7 mouse cellular contexts compared by ENCODE assay signal in the genomic region with DNA sequence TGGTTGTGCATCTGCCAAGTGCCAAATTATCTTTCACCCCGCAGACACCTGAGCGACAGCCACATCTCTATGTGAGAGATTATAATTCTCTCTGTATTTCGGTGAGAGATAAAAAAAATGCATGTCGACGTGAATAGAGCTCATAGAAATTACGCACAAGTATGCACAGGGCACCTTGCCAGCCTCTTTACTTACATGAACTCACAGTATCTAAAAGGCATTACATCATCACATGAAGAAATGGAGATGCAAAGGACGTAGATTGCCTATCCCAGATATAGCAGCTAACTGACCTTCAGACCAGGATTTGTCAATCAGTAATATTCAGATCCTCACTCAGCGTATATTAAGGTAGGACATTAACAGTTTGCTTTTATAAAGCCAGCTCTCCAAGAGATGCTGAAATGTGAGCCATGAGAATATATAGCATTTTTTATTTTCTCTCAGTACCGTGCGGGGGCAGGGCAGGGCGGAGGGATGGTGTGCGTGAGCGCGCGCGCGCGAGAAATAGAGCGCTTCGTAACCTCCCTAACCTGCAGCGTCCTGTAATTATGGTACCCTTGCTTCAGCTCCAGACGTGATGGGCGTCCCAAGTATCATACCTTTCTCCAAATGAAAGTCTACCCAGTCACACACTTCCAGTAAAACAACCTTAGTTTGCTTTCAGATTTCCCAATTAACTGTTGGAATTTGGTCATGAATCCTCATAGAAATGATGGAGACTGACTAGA. TPM values are rescaled to one million over a fixed set of nuclear protein-coding genes. Genes with fewer than 3 reads are reported as not detected.
DNase-seq lines count a peak whose midpoint lies in the region; ATAC-seq and TF ChIP-seq lines count a peak whose summit lies in the region.

No protein-coding gene starts in this region.

- H3K36me3 ChIP-seq in neural tube, embryonic 11.5 days (ENCODE audit: control insufficient read depth, insufficient read depth, low read length): no peaks in the 10 kb centered on the region
- no peaks in the 10 kb centered on the region for H3K36me3 ChIP-seq in heart, postnatal 0 days (replicated peaks; ENCODE audit: control insufficient read depth, insufficient read depth, low read length)
- H3K36me3 ChIP-seq in limb, embryonic 13.5 days: no peaks in the 10 kb centered on the region

- peak overlapping the region; percentile 91 for H3K27ac ChIP-seq in neural tube, embryonic 11.5 days (ENCODE audit: low read depth, low read length)
- no peak overlapping the region; the same call in 1 of the 2 replicates for H3K27ac ChIP-seq in heart, postnatal 0 days (ENCODE audit: low read depth)
- peak overlapping the region; percentile 92 for H3K27ac ChIP-seq in limb, embryonic 13.5 days

- H3K9ac ChIP-seq in neural tube, embryonic 11.5 days (ENCODE audit: low read length): peak overlapping the region; percentile 62
- no peak overlapping the region for H3K9ac ChIP-seq in heart, postnatal 0 days (replicated peaks; ENCODE audit: low read depth, low read length)
- peak overlapping the region; percentile 59 for H3K9ac ChIP-seq in limb, embryonic 13.5 days

- DNase-seq in neural tube, embryonic 11.5 days (ENCODE audit: low spot score): no peak
- no peak for DNase-seq in neural tube, embryonic 10.5 days (ENCODE audit: extremely low spot score, low spot score)
- DNase-seq in cerebellum, adult 8-10 months: peak; percentile 79
- no peak for DNase-seq in heart, postnatal 0 days (ENCODE audit: low spot score)
- DNase-seq in right cerebral cortex, adult 2 months (ENCODE audit: low spot score in 2 of 2): peak; percentile 70 to 77
- DNase-seq in gastrocnemius, postnatal 4 days (ENCODE audit: low spot score in 2 of 2): no peak

- H3K4me1 ChIP-seq in neural tube, embryonic 11.5 days (ENCODE audit: control insufficient read depth, insufficient read depth, low read length): peaks cover 2% of the 10 kb centered on the region; the same call in 1 of the 2 replicates
- H3K4me1 ChIP-seq in heart, postnatal 0 days (ENCODE audit: control insufficient read depth, insufficient read depth): 0 out of 2 replicates have a peak, but pooled peaks cover 1% of the 10 kb centered on the region
- peaks cover 16% of the 10 kb centered on the region; the same call in 1 of the 2 replicates for H3K4me1 ChIP-seq in limb, embryonic 13.5 days

- peak; percentile 24; the same call in 1 of the 2 replicates for ATAC-seq in neural tube, embryonic 11.5 days (ENCODE audit: insufficient read depth, low FRiP score, low TSS enrichment)
- ATAC-seq in heart, postnatal 0 days (ENCODE audit: insufficient read depth, low read depth): no peak; the same call in 1 of the 2 replicates
- peak; percentile 58; the same call in 1 of the 2 replicates for ATAC-seq in limb, embryonic 13.5 days (ENCODE audit: low FRiP score, low read depth)

- TF ChIP-seq EP300 in heart, postnatal 0 days (IDR thresholded peaks at IDR 0.05; ENCODE audit: low read depth): no peak

- peak overlapping the region; percentile 54 for H3K4me3 ChIP-seq in neural tube, embryonic 11.5 days (ENCODE audit: low read depth, low read length)
- peak overlapping the region; percentile 29 for H3K4me3 ChIP-seq in heart, postnatal 0 days (ENCODE audit: low read depth, low read length)
- H3K4me3 ChIP-seq in limb, embryonic 13.5 days: peak overlapping the region; percentile 52

- peak overlapping the region; percentile 76 for H3K4me2 ChIP-seq in neural tube, embryonic 11.5 days (ENCODE audit: low read depth)
- H3K4me2 ChIP-seq in heart, postnatal 0 days (ENCODE audit: low read depth, low read length): peak overlapping the region; percentile 53
- peak overlapping the region; percentile 71 for H3K4me2 ChIP-seq in limb, embryonic 13.5 days (replicated peaks)

- H3K27me3 ChIP-seq in neural tube, embryonic 11.5 days (ENCODE audit: control insufficient read depth, insufficient read depth, low read length): no peaks in the 10 kb centered on the region
- peaks cover 29% of the 10 kb centered on the region for H3K27me3 ChIP-seq in heart, postnatal 0 days (ENCODE audit: control insufficient read depth, insufficient read depth, low read length)
- peaks cover 54% of the 10 kb centered on the region for H3K27me3 ChIP-seq in limb, embryonic 13.5 days

- WGBS in neural tube, embryonic 11.5 days: 19% methylated on average over 23 of the region's 23 CpGs
- 13% methylated on average over 23 of the region's 23 CpGs for WGBS in heart, postnatal 0 days
- 18% methylated on average over 23 of the region's 23 CpGs for WGBS in limb, embryonic 13.5 days

- no peaks in the 10 kb centered on the region for H3K9me3 ChIP-seq in neural tube, embryonic 11.5 days (ENCODE audit: control insufficient read depth, low read length)
- no peaks in the 10 kb centered on the region for H3K9me3 ChIP-seq in heart, postnatal 0 days (replicated peaks; ENCODE audit: control insufficient read depth, low read length)
- H3K9me3 ChIP-seq in limb, embryonic 13.5 days: no peaks in the 10 kb centered on the region

- TF ChIP-seq CTCF in heart, postnatal 0 days (IDR thresholded peaks at IDR 0.05; ENCODE audit: low read depth): no peak

RNA-seq across cellular contexts. Expression of a gene that starts 0.8 kb away (rescaled TPM):
- 75.5 and 84.8 TPM in 2 replicates for polyA plus RNA-seq in neural tube, embryonic 11.5 days (2014; fragmentation: Nextera tagmentation; extraction: Ambion mirVana)
- 26.3 and 44.3 TPM in 2 replicates for total RNA-seq in heart, postnatal 0 days (2014; rRNA removed; ENCODE audit: low replicate concordance)
- polyA plus RNA-seq in heart, postnatal 0 days (2015; fragmentation: Nextera tagmentation; extraction: Ambion mirVana): 7.0 and 8.2 TPM in 2 replicates
- polyA plus RNA-seq in limb, embryonic 13.5 days (2015; fragmentation: Nextera tagmentation; extraction: Ambion mirVana): 35.8 and 40.7 TPM in 2 replicates
- 10 to 100 TPM in 1 of 2 experiments, 1 to 10 TPM in 1; 9.8 to 17.0 TPM for total RNA-seq in gastrocnemius, postnatal 4 days (2021)

RNA-seq across cellular contexts. Expression of a gene that starts 6.5 kb away (rescaled TPM):
- polyA plus RNA-seq in neural tube, embryonic 11.5 days (2014; fragmentation: Nextera tagmentation; extraction: Ambion mirVana): 56.3 and 61.4 TPM in 2 replicates
- total RNA-seq in heart, postnatal 0 days (2014; rRNA removed; ENCODE audit: low replicate concordance): 90.4 and 94.8 TPM in 2 replicates
- polyA plus RNA-seq in heart, postnatal 0 days (2015; fragmentation: Nextera tagmentation; extraction: Ambion mirVana): 43.1 and 63.4 TPM in 2 replicates
- 29.6 and 29.9 TPM in 2 replicates for polyA plus RNA-seq in limb, embryonic 13.5 days (2015; fragmentation: Nextera tagmentation; extraction: Ambion mirVana)
- total RNA-seq in gastrocnemius, postnatal 4 days (2021): 10 to 100 TPM; 37.1 to 42.7 TPM

RNA-seq across cellular contexts. Expression of a gene that starts 6.5 kb away (rescaled TPM):
- 0.74 and 0.88 TPM in 2 replicates for polyA plus RNA-seq in neural tube, embryonic 11.5 days (2014; fragmentation: Nextera tagmentation; extraction: Ambion mirVana)
- 0.62 TPM in 1 of 2 replicates, not detected in the other for total RNA-seq in heart, postnatal 0 days (2014; rRNA removed; ENCODE audit: low replicate concordance)
- polyA plus RNA-seq in heart, postnatal 0 days (2015; fragmentation: Nextera tagmentation; extraction: Ambion mirVana): 0.26 and 0.33 TPM in 2 replicates
- 0.87 and 1.7 TPM in 2 replicates for polyA plus RNA-seq in limb, embryonic 13.5 days (2015; fragmentation: Nextera tagmentation; extraction: Ambion mirVana)
- total RNA-seq in gastrocnemius, postnatal 4 days (2021): under 1 TPM; 0.23 to 0.29 TPM

RNA-seq across cellular contexts. Expression of a gene that starts 9.2 kb away (rescaled TPM):
- 460 and 493 TPM in 2 replicates for polyA plus RNA-seq in neural tube, embryonic 11.5 days (2014; fragmentation: Nextera tagmentation; extraction: Ambion mirVana)
- 301 and 362 TPM in 2 replicates for total RNA-seq in heart, postnatal 0 days (2014; rRNA removed; ENCODE audit: low replicate concordance)
- 145 and 147 TPM in 2 replicates for polyA plus RNA-seq in heart, postnatal 0 days (2015; fragmentation: Nextera tagmentation; extraction: Ambion mirVana)
- polyA plus RNA-seq in limb, embryonic 13.5 days (2015; fragmentation: Nextera tagmentation; extraction: Ambion mirVana): 245 and 261 TPM in 2 replicates
- total RNA-seq in gastrocnemius, postnatal 4 days (2021): 100 to 1,000 TPM; 161 to 162 TPM

RNA-seq across cellular contexts. Expression of a gene that starts 29.9 kb away (rescaled TPM):
- 19.5 and 20.8 TPM in 2 replicates for polyA plus RNA-seq in neural tube, embryonic 11.5 days (2014; fragmentation: Nextera tagmentation; extraction: Ambion mirVana)
- total RNA-seq in heart, postnatal 0 days (2014; rRNA removed; ENCODE audit: low replicate concordance): 36.8 and 37.4 TPM in 2 replicates
- 26.0 and 26.5 TPM in 2 replicates for polyA plus RNA-seq in heart, postnatal 0 days (2015; fragmentation: Nextera tagmentation; extraction: Ambion mirVana)
- 23.8 and 24.0 TPM in 2 replicates for polyA plus RNA-seq in limb, embryonic 13.5 days (2015; fragmentation: Nextera tagmentation; extraction: Ambion mirVana)
- total RNA-seq in gastrocnemius, postnatal 4 days (2021): 10 to 100 TPM; 16.7 to 19.6 TPM

Comparison
In these comparisons a context has a peak if more than half of its experiments do, and no peak if none do; other contexts are left out.
1. DNase-seq: peak in cerebellum, adult 8-10 months (single experiment) and right cerebral cortex, adult 2 months (2 of 2); none in neural tube, embryonic 11.5 days (single experiment), neural tube, embryonic 10.5 days (single experiment), heart, postnatal 0 days (single experiment) and gastrocnemius, postnatal 4 days (0 of 2).
2. Peak in every context shown above with its lines, with median percentiles within 50 percentile points of each other: H3K4me2 ChIP-seq and H3K4me3 ChIP-seq.